Mouse (Mus musculus): ENCODE results near the gene Gramd1c. TPM values are rescaled to one million over a fixed set of nuclear protein-coding genes. Genes with fewer than 3 reads are reported as not detected.

Gramd1c gene
- total RNA-seq, 2 experiments from 2014 or later = 1.3 TPM

GRCm38 (mm10) chr16:44026210-44026609 is 36.9 kb downstream of the Gramd1c start:
- no peak for DNase-seq (ENCODE audit: low spot score in 2 of 2)
- intact Hi-C loops (cut with DNase I) = no loop called here

- intact Hi-C loops (cut with DNase I) = no loop called here
- DNase-seq (ENCODE audit: low spot score in 2 of 2) = no peak
Measured at GRCm38 (mm10) chr16:44018986-44019548, 44.1 kb downstream of the Gramd1c start.

- DNase-seq (ENCODE audit: low spot score in 2 of 2) = no peak
- intact Hi-C loops (cut with DNase I) = no loop called here
Measured at GRCm38 (mm10) chr16:44018372-44018771, 44.8 kb downstream of the Gramd1c start.

- intact Hi-C loops (cut with DNase I) = no loop called here
- no peak for DNase-seq (ENCODE audit: low spot score in 2 of 2)
Measured at GRCm38 (mm10) chr16:44017707-44018106, 45.4 kb downstream of the Gramd1c start.

GRCm38 (mm10) chr16:44016164-44016563 is 47.0 kb downstream of the Gramd1c start:
- intact Hi-C loops (cut with DNase I) = no loop called here
- no peak for DNase-seq (ENCODE audit: low spot score in 2 of 2)

GRCm38 (mm10) chr16:44015416-44016158 is 47.6 kb downstream of the Gramd1c start:
- intact Hi-C loops (cut with DNase I) = no loop called here
- no peak for DNase-seq (ENCODE audit: low spot score in 2 of 2)

- no peak for DNase-seq (ENCODE audit: low spot score in 2 of 2)
- intact Hi-C loops (cut with DNase I) = no loop called here
Measured at GRCm38 (mm10) chr16:44011010-44011409, 52.1 kb downstream of the Gramd1c start.

- intact Hi-C loops (cut with DNase I) = no loop called here
- no peak for DNase-seq (ENCODE audit: low spot score in 2 of 2)
Measured at GRCm38 (mm10) chr16:44002086-44002485, 61.1 kb downstream of the Gramd1c start.

GRCm38 (mm10) chr16:43999541-43999940 is 63.6 kb downstream of the Gramd1c start:
- DNase-seq (ENCODE audit: low spot score in 2 of 2) = no peak
- intact Hi-C loops (cut with DNase I) = no loop called here

- intact Hi-C loops (cut with DNase I) = no loop called here
- no peak for DNase-seq (ENCODE audit: low spot score in 2 of 2)
Measured at GRCm38 (mm10) chr16:43999111-43999510, 64.0 kb downstream of the Gramd1c start.

- no peak for DNase-seq (ENCODE audit: low spot score in 2 of 2)
- intact Hi-C loops (cut with DNase I) = no loop called here
Measured at GRCm38 (mm10) chr16:43994623-43995022, 68.5 kb downstream of the Gramd1c start.

- intact Hi-C loops (cut with DNase I) = no loop called here
- DNase-seq (ENCODE audit: low spot score in 2 of 2) = no peak
Measured at GRCm38 (mm10) chr16:43986299-43986698, 76.8 kb downstream of the Gramd1c start.

- intact Hi-C loops (cut with DNase I) = no loop called here
Measured at GRCm38 (mm10) chr16:43980110-43980609, 83.0 kb downstream of the Gramd1c start.

GRCm38 (mm10) chr16:43979328-43980109 is 83.6 kb downstream of the Gramd1c start, which contains the start of gene Zdhhc23:
Gene Zdhhc23, minus strand, starts transcription at chr16:43979791.
- DNase-seq (ENCODE audit: low spot score in 2 of 2) = peak; percentile 35 to 57
- intact Hi-C loops (cut with DNase I) = loop anchor here (5.0 kb wide), 1 partner anchor 87 kb away; no protein-coding TSS in a partner anchor

More at GRCm38 (mm10) chr16:43980110-43980609, 83.0 kb downstream of the Gramd1c start:
- DNase-seq (ENCODE audit: low spot score in 2 of 2) = peak in 1 of 2 experiments; percentile 37

GRCm38 (mm10) chr16:43979010-43979327 is 84.2 kb downstream of the Gramd1c start:
- DNase-seq (ENCODE audit: low spot score in 2 of 2) = no peak
- intact Hi-C loops (cut with DNase I) = loop anchor here (5.0 kb wide), 1 partner anchor 87 kb away; no protein-coding TSS in a partner anchor

- intact Hi-C loops (cut with DNase I) = no loop called here
- DNase-seq (ENCODE audit: low spot score in 2 of 2) = no peak
Measured at GRCm38 (mm10) chr16:43973606-43974220, 89.4 kb downstream of the Gramd1c start.

- intact Hi-C loops (cut with DNase I) = no loop called here
- DNase-seq (ENCODE audit: low spot score in 2 of 2) = no peak
Measured at GRCm38 (mm10) chr16:43973147-43973546, 90.0 kb downstream of the Gramd1c start.

GRCm38 (mm10) chr16:43972391-43972790 is 90.8 kb downstream of the Gramd1c start:
- DNase-seq (ENCODE audit: low spot score in 2 of 2) = no peak
- intact Hi-C loops (cut with DNase I) = no loop called here

- intact Hi-C loops (cut with DNase I) = no loop called here
- no peak for DNase-seq (ENCODE audit: low spot score in 2 of 2)
Measured at GRCm38 (mm10) chr16:43971741-43972140, 91.4 kb downstream of the Gramd1c start.

- intact Hi-C loops (cut with DNase I) = no loop called here
- no peak for DNase-seq (ENCODE audit: low spot score in 2 of 2)
Measured at GRCm38 (mm10) chr16:43971189-43971588, 92.0 kb downstream of the Gramd1c start.
